Mouse (Mus musculus) spleen, adult 18-20 months (tissue): ENCODE results near the gene Prg3.
A peak's percentile ranks its signal among the peaks of the same experiment; 100 is the strongest.

ENCODE experiments used
- DNase-seq, 2 experiments: peaks; one replicate each; pipeline ENCODE4 v3.0.0; 2022; ENCODE audit warnings: mixed read lengths in 2 of 2

Prg3 gene

GRCm38 (mm10) chr2:84996376-84996775, 8.4 kb downstream of the Prg3 start:
- no peak for DNase-seq

- DNase-seq, result no peak
Observed at GRCm38 (mm10) chr2:84999486-85000181, 11.6 kb downstream of the Prg3 start.

- no peak for DNase-seq
Observed at GRCm38 (mm10) chr2:85001497-85001896, 13.5 kb downstream of the Prg3 start.

DNA sequence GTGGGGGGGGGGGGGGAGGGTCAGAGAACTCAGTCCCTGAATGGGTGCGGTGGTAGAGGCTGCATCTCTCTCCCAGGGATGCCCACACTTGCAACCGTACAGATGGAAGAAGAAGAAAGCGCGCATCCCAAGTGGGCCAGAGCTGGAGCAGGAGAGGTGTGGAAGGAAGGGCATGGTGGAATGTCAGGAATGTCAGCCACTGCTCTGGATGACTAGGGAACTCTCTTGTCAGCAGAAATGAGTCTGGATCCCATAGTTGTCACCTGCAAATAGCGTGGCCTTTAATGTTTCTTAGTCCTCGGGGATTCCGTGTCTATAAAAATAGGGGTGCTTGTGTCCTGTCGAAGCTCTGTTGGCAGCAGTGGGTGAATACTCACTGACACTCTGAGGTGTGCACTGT, 14.6 kb downstream of the Prg3 start:
- no peak for DNase-seq

GRCm38 (mm10) chr2:85004341-85004740, 16.3 kb downstream of the Prg3 start:
- no peak for DNase-seq

- no peak for DNase-seq
Observed at GRCm38 (mm10) chr2:85006600-85006999, 18.6 kb downstream of the Prg3 start.

DNA sequence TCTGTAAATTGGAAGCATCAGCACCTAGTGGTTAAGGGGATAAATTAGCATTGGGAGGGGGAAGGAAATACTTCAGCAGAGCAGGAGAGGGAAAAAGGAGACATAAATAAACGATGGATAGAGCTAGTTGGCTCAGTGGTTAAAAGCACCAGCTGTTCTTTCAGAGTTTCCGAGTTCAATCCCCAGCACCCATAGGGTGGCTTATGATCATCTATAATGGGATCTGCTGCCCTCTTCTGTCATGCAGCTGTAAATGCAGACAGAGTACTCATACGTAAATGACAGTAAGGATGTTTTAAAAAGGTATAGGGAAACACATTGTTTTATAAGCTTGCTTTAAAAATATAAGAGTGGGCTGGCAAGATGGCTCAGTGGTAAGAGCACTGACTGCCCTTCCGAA, 19.7 kb downstream of the Prg3 start:
- DNase-seq, result peak in 1 of 2 experiments; percentile 18

DNA sequence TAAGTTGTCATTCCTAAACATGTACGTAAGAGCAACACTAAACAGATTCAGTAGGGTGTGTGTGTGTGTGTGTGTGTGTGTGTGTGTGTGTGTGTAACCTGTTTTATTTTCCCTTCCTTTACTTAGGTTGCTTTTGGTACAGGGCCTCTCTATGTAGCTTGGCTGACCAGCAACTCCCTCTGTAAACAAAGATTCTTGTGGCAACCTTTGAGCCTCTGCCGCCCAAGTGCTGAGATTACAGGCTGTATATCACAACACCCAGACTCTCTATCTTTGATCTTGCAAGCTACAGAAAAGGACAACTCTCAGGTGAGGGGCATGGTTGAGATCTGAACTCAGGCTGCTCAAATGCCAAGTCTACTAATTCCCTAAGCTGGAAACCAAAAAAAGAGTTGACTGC, 21.2 kb downstream of the Prg3 start:
- DNase-seq, result no peak

DNA sequence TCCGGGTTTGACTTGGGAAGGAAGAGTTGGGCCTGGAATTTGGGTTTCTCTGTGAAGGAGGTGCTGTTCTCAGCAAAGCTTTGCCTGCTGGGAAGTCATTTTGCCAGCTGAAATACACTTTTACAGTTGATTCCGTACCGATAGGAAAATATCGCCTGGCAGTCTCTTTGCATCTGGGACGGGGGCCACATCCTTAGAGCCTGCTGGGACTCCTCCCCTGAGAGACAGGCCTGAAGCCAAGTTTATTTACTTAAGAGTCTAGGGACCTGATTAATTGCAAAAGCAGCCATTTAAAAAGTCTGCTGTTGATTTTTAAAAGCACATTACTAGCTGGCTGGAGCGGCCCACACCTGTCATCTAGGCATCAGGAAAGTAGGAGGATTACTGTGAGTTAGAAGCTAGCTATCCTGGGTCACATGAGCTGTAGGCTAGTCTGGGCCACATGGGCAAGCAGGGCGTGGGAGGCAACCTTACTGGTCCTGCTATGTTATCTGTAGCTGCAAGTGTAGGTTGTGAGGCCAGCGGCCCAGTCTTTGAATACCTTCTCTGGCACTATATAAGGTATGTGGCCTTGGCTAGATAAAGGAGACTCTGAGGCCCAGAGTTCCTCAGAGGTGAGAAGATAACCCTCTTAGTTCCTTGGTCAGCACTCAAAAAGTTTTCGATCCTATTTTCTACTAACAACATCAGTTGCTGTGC, 24.0 kb downstream of the Prg3 start:
- DNase-seq, result no peak

DNA sequence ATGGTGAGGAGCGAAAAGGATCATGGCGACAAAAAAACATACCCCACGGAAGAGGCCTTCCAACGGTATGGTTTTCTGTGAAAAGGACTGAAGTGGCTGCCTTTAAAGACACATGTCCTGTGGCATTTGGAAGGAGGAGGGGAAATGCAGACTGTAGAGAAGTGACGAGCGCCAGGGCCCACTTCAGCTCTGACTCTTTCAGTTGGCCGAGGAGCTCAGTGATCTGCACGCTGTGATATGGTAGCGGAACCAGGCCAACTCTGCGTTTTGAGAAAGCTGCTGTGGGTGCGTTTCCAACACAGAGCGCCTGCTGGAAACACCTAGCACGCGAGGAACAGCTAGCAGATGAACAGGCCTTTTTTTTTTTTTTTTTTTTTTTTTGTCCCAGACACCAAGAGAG, 24.7 kb downstream of the Prg3 start:
- DNase-seq, result no peak

GRCm38 (mm10) chr2:85013826-85014587, 26.0 kb downstream of the Prg3 start:
- DNase-seq, result no peak

GRCm38 (mm10) chr2:85014588-85014982, 26.6 kb downstream of the Prg3 start:
- DNase-seq, result no peak

GRCm38 (mm10) chr2:85022043-85022442, 34.0 kb downstream of the Prg3 start:
- DNase-seq, result no peak

- no peak for DNase-seq
Observed at GRCm38 (mm10) chr2:85026178-85026577, 38.2 kb downstream of the Prg3 start.

DNA sequence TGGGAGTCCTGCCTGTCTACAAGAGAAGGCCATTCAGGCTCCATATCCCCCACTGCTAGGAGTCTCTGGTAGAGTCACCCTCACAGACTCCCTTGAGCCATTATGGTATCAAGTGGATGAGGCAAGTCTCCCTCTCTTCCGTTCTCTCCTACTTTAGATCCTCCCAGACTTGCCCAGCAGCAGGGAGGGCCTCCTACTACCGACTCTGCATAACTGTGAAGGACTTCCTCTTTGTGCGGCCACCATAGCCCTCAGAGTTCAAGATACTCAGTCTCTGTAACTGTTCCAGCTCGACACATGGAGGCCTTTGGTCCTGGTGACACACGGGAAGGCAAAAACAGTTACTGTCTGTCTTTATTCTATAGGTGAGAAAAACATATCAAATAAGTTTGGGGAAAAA, 39.3 kb downstream of the Prg3 start:
- DNase-seq, result no peak

DNA sequence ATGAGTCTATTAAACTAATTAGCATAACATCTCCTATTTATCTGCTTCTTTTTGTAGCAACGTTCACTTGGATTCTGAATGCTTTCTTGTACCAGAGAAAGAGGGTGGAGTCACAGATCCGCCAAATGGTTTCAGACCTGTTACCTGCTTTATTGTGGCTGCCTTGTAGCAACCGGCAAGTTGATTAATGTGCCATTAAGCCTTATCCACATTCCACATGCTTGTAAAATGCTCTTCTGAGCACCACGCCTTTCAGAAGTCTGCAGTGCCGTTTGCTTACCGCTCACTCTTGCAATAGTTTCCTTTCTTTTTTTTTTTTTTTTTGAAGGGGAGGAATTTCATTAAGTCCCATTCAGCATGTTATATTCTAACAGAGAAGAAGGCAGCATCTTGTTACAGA, 41.9 kb downstream of the Prg3 start:
- no peak for DNase-seq

GRCm38 (mm10) chr2:85030989-85031388, 43.0 kb downstream of the Prg3 start:
- DNase-seq, result no peak

GRCm38 (mm10) chr2:85033121-85033520, 45.1 kb downstream of the Prg3 start:
- DNase-seq, result no peak

- DNase-seq, result no peak
Observed at GRCm38 (mm10) chr2:85034169-85034568, 46.2 kb downstream of the Prg3 start.

- no peak for DNase-seq
Observed at GRCm38 (mm10) chr2:85036507-85037046, 48.6 kb downstream of the Prg3 start.

DNA sequence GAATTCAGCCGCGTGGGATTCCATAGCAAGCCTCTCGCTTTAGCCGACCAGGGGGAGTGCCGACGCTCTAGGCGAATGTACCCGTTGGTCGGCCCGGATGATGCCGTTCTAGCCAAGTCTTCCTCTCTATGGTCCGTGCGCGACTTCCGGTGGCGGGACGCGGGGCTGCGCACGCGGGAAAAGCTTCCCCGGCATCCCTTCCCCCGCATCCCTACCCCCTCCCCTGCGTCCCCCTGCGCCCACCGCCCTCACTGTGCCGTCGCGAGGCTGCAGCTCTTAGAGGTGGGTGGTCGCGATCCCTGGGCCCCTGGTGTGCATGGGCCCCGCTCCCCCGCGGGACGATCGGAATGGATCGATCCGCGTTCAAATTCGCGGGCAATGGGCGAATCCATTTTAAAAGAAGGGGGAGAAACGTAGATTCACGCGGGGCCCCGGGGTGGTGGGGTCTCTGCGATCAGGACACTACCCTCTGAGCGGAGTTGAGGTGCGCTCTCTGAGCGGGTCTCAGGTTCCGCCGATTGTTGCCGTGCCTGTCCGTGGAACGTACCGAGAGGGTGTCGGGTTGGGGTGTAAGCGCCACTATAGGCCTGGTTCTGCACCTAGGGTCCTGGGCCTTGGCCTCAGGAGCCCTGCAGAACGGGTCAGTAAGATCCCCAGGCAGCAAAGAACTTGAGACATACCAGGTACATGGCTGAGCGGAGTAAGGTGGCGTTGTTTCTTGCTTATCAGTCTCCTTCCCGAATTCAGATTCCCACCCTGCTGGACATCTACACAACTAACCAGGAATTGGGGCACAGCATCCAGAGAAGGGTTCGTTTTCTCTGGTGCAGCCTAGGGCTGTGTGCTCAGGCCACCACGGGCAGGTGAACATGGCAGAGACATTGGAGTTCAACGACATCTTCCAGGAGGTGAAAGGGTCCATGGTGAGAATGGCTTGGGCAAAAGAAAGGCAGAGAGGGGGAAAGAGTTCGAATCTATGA, 49.3 kb downstream of the Prg3 start, which contains the start of the genes Ssrp1 and P2rx3:
Ssrp1 (plus strand) TSS at position 188 of the 980 bp plus-strand sequence.
P2rx3 (minus strand) TSS at position 416 of the 980 bp plus-strand sequence.
- peak; percentile 78 to 86 for DNase-seq

- DNase-seq, result no peak
Observed at GRCm38 (mm10) chr2:85038336-85038735, 50.3 kb downstream of the Prg3 start.
